Mouse (Mus musculus) cortical plate, adult 2 months (tissue): ENCODE results near the gene Tmem150c. TPM values are rescaled to one million over a fixed set of nuclear protein-coding genes. Genes with fewer than 3 reads are reported as not detected.

Experiments used
- H3K27ac ChIP-seq: fragments of 200-500 bp; 2 replicates; pipeline ENCODE4 v1.5.1; 2012; ENCODE audit warnings: low read length, control low read depth, inconsistent platforms; ENCODE audit not compliant: insufficient read depth
- H3K4me1 ChIP-seq: fragments of 200-500 bp; 2 replicates; pipeline ENCODE4 v1.6.1; 2011; ENCODE audit warnings: low read length; ENCODE audit not compliant: control insufficient read depth, insufficient read depth
- H3K4me3 ChIP-seq: fragments of 200-500 bp; 2 replicates; pipeline ENCODE4 v1.5.1; 2011; ENCODE audit warnings: mild to moderate bottlenecking, low read length, control low read depth; ENCODE audit not compliant: insufficient read depth
- CTCF ChIP-seq: fragments of 200-500 bp; IDR thresholded peaks from 2 replicates; pipeline ENCODE4 v1.5.1; 2011; ENCODE audit warnings: mild to moderate bottlenecking, control low read depth, low read length; ENCODE audit not compliant: insufficient read depth; ENCODE audit errors: extremely low read depth
- POLR2A ChIP-seq: fragments of 200-500 bp; IDR thresholded peaks from 2 replicates; pipeline ENCODE4 v1.6.1; 2011; ENCODE audit warnings: mild to moderate bottlenecking, low read length, control low read depth; ENCODE audit not compliant: insufficient read depth; ENCODE audit errors: extremely low read depth
- polyA plus RNA-seq: library from polyadenylated mRNA; depleted of rRNA; stranded (reverse); fragments of >200 nt; gene quantifications from 2 replicates; pipeline ENCODE4 v1.2.3, GENCODE M21; 2012

Tmem150c gene
- polyA plus RNA-seq, 1 experiment: 18.0 TPM

- Histone ChIP-seq H3K4me3 (no peak overlapping the region), H3K4me1 (peaks cover 3% of the 10 kb centered on the region), H3K27ac (no peak overlapping the region)
- no peak for TF ChIP-seq POLR2A
- TF ChIP-seq CTCF: no peak
Measured at GRCm38 (mm10) chr5:100083953-100084562, 75.5 kb downstream of the Tmem150c start.

GRCm38 (mm10) chr5:100082006-100082405, 77.6 kb downstream of the Tmem150c start:
- Histone ChIP-seq H3K4me3 (no peak overlapping the region), H3K4me1 (peaks cover 3% of the 10 kb centered on the region), H3K27ac (no peak overlapping the region)
- TF ChIP-seq POLR2A (no peak), CTCF (no peak)

- Histone ChIP-seq H3K27ac (no peak overlapping the region), H3K4me3 (no peak overlapping the region), H3K4me1 (peaks cover 3% of the 10 kb centered on the region)
- no peak for TF ChIP-seq POLR2A
- TF ChIP-seq CTCF: no peak
Measured at GRCm38 (mm10) chr5:100079931-100080275, 79.7 kb downstream of the Tmem150c start.

GRCm38 (mm10) chr5:100079040-100079930, 80.3 kb downstream of the Tmem150c start:
- peaks cover 3% of the 10 kb centered on the region for H3K4me1 ChIP-seq
- H3K4me3 ChIP-seq: peak overlapping the region; percentile 12; the same call in 1 of the 2 replicates
- TF ChIP-seq POLR2A (no peak), CTCF (no peak)
- no peak overlapping the region for H3K27ac ChIP-seq

GRCm38 (mm10) chr5:100074571-100074970, 85.0 kb downstream of the Tmem150c start:
- H3K4me3 ChIP-seq: no peak overlapping the region
- no peaks in the 10 kb centered on the region for H3K4me1 ChIP-seq
- TF ChIP-seq POLR2A: no peak
- TF ChIP-seq CTCF: peak; percentile 65
- H3K27ac ChIP-seq: no peak overlapping the region

GRCm38 (mm10) chr5:100072557-100072956, 87.1 kb downstream of the Tmem150c start:
- TF ChIP-seq CTCF: no peak
- no peak for TF ChIP-seq POLR2A
- H3K4me1 ChIP-seq: no peaks in the 10 kb centered on the region
- H3K27ac ChIP-seq: no peak overlapping the region
- no peak overlapping the region for H3K4me3 ChIP-seq

GRCm38 (mm10) chr5:100071541-100071940, 88.1 kb downstream of the Tmem150c start:
- H3K4me3 ChIP-seq: no peak overlapping the region
- no peak for TF ChIP-seq CTCF
- TF ChIP-seq POLR2A: no peak

GRCm38 (mm10) chr5:100070255-100070654, 89.4 kb downstream of the Tmem150c start:
- no peak overlapping the region for H3K4me3 ChIP-seq
- H3K4me1 ChIP-seq: no peaks in the 10 kb centered on the region
- no peak overlapping the region for H3K27ac ChIP-seq
- TF ChIP-seq CTCF: peak; percentile 95
- TF ChIP-seq POLR2A: no peak

More at GRCm38 (mm10) chr5:100071541-100071940, 88.1 kb downstream of the Tmem150c start:
- Histone ChIP-seq H3K27ac (no peak overlapping the region), H3K4me1 (no peaks in the 10 kb centered on the region)

- Histone ChIP-seq H3K27ac (no peak overlapping the region), H3K4me1 (no peaks in the 10 kb centered on the region), H3K4me3 (no peak overlapping the region)
- TF ChIP-seq CTCF: no peak
- TF ChIP-seq POLR2A: no peak
Measured at GRCm38 (mm10) chr5:100069526-100069925, 90.1 kb downstream of the Tmem150c start.

GRCm38 (mm10) chr5:100067579-100067978, 92.0 kb downstream of the Tmem150c start:
- Histone ChIP-seq H3K4me1 (no peaks in the 10 kb centered on the region), H3K4me3 (no peak overlapping the region), H3K27ac (no peak overlapping the region)
- no peak for TF ChIP-seq CTCF
- no peak for TF ChIP-seq POLR2A
